12 mouse cellular contexts compared by ENCODE assay signal in the genomic region with DNA sequence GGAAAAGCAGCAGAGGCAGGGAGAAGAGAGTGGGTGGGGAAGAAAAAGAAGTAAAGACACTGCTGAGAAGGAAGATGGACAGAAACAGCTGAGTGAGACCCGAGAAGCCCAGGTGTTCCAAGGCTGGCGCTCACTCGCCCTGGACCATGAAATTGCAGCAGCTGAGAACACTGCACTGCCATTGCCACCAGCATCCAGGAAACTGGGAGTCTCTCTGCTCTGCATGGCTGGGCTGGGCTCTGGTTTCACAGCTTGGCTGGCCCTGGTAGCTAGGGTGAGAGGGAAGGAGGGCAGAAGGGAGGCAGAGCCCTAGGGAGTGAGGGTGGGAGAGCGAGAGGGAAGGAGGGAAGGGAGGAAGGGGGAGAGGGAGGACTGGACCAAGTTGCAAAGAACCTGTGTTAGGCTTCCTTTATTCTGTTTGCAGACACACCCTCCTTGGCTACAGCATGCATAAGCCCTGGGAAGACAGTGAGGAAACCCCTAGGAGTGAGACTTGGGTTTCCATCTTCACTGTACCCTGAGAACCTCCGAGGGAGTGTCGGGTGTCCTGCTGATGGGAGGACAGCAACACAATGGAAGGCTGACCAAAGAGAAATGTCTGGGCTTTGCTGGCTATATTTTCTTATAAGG. TPM values are rescaled to one million over a fixed set of nuclear protein-coding genes. Genes with fewer than 3 reads are reported as not detected.
A peak's percentile ranks its signal among the peaks of the same experiment; 100 is the strongest.
DNase-seq lines count a peak whose midpoint lies in the region; ATAC-seq and TF ChIP-seq lines count a peak whose summit lies in the region.
"Had no signal": no experiment of that assay in that cellular context is flagged by ENCODE, and none has a peak within 500 bp of the region (broad histone marks: within the 10 kb centered on the region; RNA-seq: fewer than 3 reads in every experiment).

No protein-coding gene starts in this region.

- TF ChIP-seq CTCF in gastrocnemius, adult 2 months (IDR thresholded peaks at IDR 0.05): no peak

- H3K9me3 ChIP-seq in kidney, embryonic 15.5 days (replicated peaks): no peaks in the 10 kb centered on the region
- no peaks in the 10 kb centered on the region for H3K9me3 ChIP-seq in embryonic facial prominence, embryonic 11.5 days (replicated peaks; ENCODE audit: control insufficient read depth, low read length)

- 0 out of 2 replicates have a peak, but pooled peaks cover 2% of the 10 kb centered on the region for H3K27me3 ChIP-seq in kidney, embryonic 15.5 days
- no peaks in the 10 kb centered on the region for H3K27me3 ChIP-seq in embryonic facial prominence, embryonic 11.5 days (ENCODE audit: control insufficient read depth, insufficient read depth, low read length)

- no peak overlapping the region for H3K4me3 ChIP-seq in kidney, embryonic 15.5 days (replicated peaks)
- no peak overlapping the region for H3K4me3 ChIP-seq in embryonic facial prominence, embryonic 11.5 days (ENCODE audit: low read depth, low read length)
- no peak overlapping the region for H3K4me3 ChIP-seq in gastrocnemius, adult 2 months

- no peak for DNase-seq in kidney, postnatal 10 days
- DNase-seq in embryonic facial prominence, embryonic 11.5 days (ENCODE audit: low spot score): peak; percentile 55
- DNase-seq in gastrocnemius, adult 2 months: peak; percentile 84
- DNase-seq in mesoderm, embryonic 11.5 days (ENCODE audit: low read depth, low spot score): peak; percentile 59
- DNase-seq in layer of hippocampus, adult 9-10 months (ENCODE audit: low spot score): no peak
- DNase-seq in lung, adult 18-20 months: no peak
- DNase-seq: adrenal gland, postnatal 36 days; cerebellum, adult 11 months; liver had no signal

- no peak overlapping the region for H3K4me2 ChIP-seq in kidney, embryonic 15.5 days
- H3K4me2 ChIP-seq in embryonic facial prominence, embryonic 11.5 days (ENCODE audit: low read depth, low read length): no peak overlapping the region

- WGBS in kidney, embryonic 15.5 days: 31% methylated on average over 6 of the region's 6 CpGs
- 42% methylated on average over 6 of the region's 6 CpGs for WGBS in embryonic facial prominence, embryonic 11.5 days

- intact Hi-C loops in gastrocnemius, adult 2 months (cut with DNase I): loop anchor here (5.0 kb wide), 1 partner anchor 118 kb away; no protein-coding TSS in a partner anchor

- peaks cover 26% of the 10 kb centered on the region for H3K4me1 ChIP-seq in kidney, embryonic 15.5 days
- no peaks in the 10 kb centered on the region for H3K4me1 ChIP-seq in embryonic facial prominence, embryonic 11.5 days (ENCODE audit: control insufficient read depth, insufficient read depth, low read length)

- H3K27ac ChIP-seq in kidney, embryonic 15.5 days: peak overlapping the region; percentile 71
- no peak overlapping the region for H3K27ac ChIP-seq in embryonic facial prominence, embryonic 11.5 days (replicated peaks; ENCODE audit: low read depth, low read length)
- peak overlapping the region; percentile 63 for H3K27ac ChIP-seq in gastrocnemius, adult 2 months

- ATAC-seq in kidney, embryonic 15.5 days (replicated peaks; ENCODE audit: low FRiP score): peak; percentile 96
- ATAC-seq in embryonic facial prominence, embryonic 11.5 days (replicated peaks; ENCODE audit: insufficient number of reproducible peaks, low FRiP score, low TSS enrichment, low read depth): peak; percentile 76
- ATAC-seq: lung, postnatal 0 days; midbrain, embryonic 16.5 days had no signal

- H3K9ac ChIP-seq in kidney, embryonic 15.5 days: no peak overlapping the region
- H3K9ac ChIP-seq in embryonic facial prominence, embryonic 11.5 days (replicated peaks; ENCODE audit: low read length): no peak overlapping the region

- H3K36me3 ChIP-seq in kidney, embryonic 15.5 days: no peaks in the 10 kb centered on the region
- H3K36me3 ChIP-seq in embryonic facial prominence, embryonic 11.5 days (replicated peaks; ENCODE audit: control insufficient read depth, insufficient read depth, low read depth, low read length): no peaks in the 10 kb centered on the region

RNA-seq across cellular contexts. Expression of a gene that starts 44.4 kb away (rescaled TPM):
- polyA plus RNA-seq in kidney, embryonic 15.5 days (2015; fragmentation: Nextera tagmentation; extraction: Ambion mirVana): 7.3 TPM in 2 replicates
- polyA plus RNA-seq in embryonic facial prominence, embryonic 11.5 days (2014; fragmentation: Nextera tagmentation; extraction: Ambion mirVana): 2.4 and 2.6 TPM in 2 replicates
- total RNA-seq in gastrocnemius, adult 2 months (2021): under 1 TPM; 0.71 to 0.78 TPM

RNA-seq across cellular contexts. Expression of a gene that starts 59.4 kb away (rescaled TPM):
- 2.2 and 2.5 TPM in 2 replicates for polyA plus RNA-seq in kidney, embryonic 15.5 days (2015; fragmentation: Nextera tagmentation; extraction: Ambion mirVana)
- polyA plus RNA-seq in embryonic facial prominence, embryonic 11.5 days (2014; fragmentation: Nextera tagmentation; extraction: Ambion mirVana): 0.86 and 0.90 TPM in 2 replicates
- 10 to 100 TPM; 11.3 to 14.3 TPM for total RNA-seq in gastrocnemius, adult 2 months (2021)

Comparison
In these comparisons a context has a peak if more than half of its experiments do, and no peak if none do; other contexts are left out.
1. DNase-seq: peak in embryonic facial prominence, embryonic 11.5 days (single experiment), gastrocnemius, adult 2 months (single experiment) and mesoderm, embryonic 11.5 days (single experiment); none in kidney, postnatal 10 days (single experiment), layer of hippocampus, adult 9-10 months (single experiment) and lung, adult 18-20 months (0 of 2).